Mouse (Mus musculus) CD8-positive naive resting alpha-beta T cell, adult 2 months (primary cell): Measurements from ENCODE around the gene Shbg.

Source experiments
- DNase-seq, 2 experiments: peaks; one replicate each; pipeline ENCODE4 v3.0.0; 2022; ENCODE audit warnings: low read depth in 2 of 2, low spot score in 2 of 2

Shbg gene

DNA sequence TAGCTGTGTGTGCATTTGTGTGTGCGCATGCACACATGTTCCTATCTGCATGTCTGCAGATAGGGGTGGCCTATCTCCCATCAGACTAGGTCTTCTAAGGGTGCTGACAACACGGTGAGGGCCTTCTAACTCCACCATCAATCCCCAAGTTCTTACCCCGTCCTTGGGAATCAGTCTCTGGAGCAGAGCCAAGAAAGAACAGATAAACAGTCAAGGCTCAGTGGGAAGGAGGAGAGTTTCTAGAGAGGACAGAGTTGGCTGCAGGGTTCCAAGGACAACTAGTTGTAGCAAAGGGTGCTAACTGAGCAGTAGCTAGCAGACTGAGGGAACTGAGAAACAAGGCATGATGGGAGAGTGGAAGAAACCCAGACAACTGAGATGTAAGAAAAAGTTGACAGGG lies 15.9 kb downstream of the Shbg start:
- no peak for DNase-seq

DNA sequence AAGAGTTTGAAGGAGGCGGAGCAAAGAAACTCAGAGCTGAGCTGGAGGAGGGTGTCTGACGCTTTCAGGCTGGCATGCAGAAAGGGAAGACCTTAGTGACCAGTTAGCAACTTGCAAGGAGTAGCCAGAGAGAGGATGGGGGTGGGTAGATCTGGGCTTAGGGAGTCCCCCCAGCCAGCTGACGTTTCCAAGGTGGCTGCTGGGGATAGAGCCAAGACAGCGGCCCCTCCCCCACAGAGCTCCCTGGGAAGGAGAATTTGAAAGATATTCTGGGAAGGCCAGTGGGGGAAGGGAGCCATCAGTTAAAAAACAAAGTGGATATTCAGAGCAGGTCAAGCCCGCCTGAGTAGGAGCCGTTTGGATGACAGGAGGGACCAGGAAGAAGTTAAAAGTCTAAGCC lies 17.6 kb downstream of the Shbg start:
- no peak for DNase-seq

GRCm38 (mm10) chr11:69599436-69599835 lies 18.3 kb downstream of the Shbg start:
- no peak for DNase-seq

DNA sequence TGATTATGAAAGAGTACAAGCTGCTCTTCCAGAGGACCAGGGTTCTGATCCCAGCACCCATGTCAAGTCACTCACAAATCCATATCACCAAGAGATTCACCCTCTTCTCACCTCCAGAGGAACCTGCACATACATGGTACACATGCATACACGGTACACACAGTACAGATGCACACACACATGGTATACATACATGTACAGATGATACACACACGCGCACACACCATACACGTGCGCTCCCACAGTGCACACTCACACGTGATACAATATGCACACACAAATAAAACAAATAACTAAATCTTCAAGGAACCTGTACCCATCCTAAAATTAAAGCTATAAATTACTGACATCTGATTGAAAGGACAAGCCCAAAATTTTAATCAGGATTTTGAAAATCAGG lies 22.9 kb downstream of the Shbg start:
- no peak for DNase-seq

DNA sequence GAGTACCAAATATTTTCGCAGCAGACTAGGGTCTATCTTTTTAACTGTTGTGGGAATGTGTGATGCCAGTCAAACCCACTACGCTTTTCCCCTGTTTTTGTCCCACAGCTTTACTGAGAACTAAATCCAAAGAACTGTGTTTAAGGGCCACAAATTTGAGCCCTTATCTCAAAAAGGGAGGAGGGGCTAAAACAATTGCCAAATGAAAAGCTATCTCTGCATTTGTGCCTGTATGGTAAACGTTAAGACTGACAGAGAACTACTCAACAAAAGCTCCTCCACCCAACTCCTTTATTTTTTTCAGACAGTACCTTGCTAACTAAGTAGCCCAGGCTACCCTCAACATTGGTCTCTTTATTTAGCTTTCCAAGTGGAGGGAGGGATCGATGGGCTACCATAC lies 24.9 kb downstream of the Shbg start:
- no peak for DNase-seq

- DNase-seq: no peak
These were observed 25.6 kb downstream of the Shbg start for GRCm38 (mm10) chr11:69591899-69592637.

- DNase-seq: no peak
These were observed 26.3 kb downstream of the Shbg start for GRCm38 (mm10) chr11:69591424-69591823.

DNA sequence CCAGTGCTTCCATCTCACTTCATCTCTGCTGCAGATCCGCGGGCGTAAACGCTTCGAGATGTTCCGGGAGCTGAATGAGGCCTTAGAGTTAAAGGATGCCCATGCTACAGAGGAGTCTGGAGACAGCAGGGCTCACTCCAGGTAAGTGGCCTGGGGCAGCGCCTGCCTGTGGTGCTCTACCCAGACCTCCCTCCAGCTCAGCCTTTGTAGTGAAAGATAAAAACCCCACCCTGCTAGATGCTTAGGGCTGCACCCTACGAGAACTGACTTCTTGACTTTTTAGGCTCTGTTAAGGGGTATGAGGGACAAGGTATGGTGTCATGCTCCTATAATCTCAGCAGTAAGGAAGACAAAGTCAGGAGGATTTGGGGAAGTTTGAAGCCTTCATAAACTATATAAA lies 27.1 kb downstream of the Shbg start:
- DNase-seq: no peak

DNA sequence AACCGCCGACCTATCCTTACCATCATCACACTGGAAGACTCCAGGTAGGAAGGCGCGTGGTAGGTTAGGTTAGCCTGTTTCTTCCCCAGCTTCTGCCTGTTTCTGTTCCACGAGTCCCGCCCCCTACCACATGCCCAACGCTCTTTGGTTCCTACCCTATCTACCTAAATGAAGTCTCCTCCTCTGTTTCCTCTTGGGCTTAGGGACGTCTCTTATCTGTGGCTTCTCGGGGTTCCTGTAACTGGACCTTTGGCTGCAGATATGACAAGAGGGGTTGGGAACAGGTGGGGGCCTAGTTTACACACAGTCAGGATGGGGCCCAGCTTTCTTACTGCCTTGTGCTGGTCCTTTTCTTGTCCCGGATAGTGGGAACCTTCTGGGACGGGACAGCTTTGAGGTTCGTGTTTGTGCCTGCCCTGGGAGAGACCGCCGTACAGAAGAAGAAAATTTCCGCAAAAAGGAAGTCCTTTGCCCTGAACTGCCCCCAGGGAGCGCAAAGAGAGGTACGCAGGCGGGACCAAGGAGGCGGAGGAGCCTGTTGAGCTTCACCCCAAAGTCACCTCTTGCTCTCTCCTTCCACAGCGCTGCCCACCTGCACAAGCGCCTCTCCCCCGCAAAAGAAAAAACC lies 28.4 kb downstream of the Shbg start:
- no peak for DNase-seq

GRCm38 (mm10) chr11:69585718-69586325 lies 31.9 kb downstream of the Shbg start:
- no peak for DNase-seq

DNA sequence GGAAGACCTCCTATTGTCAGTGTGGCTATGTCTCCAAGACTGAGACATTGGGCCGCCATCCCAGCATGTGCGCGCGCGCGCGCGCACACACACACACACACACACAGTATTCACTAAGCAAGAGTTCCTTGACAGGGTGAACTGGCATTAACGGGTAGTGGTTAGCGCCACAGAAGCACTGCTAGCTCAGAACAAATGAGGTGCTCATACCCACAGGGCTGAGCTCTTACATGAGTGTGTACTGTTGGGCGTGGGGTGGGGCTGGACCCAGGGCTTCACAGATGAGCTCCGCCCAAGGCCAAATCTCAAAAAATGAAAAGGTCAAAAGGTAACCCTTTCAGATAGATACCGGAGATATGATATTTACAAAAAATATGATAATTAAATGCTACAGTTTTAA lies 32.8 kb downstream of the Shbg start:
- no peak for DNase-seq

- DNase-seq: no peak
These were observed 33.7 kb downstream of the Shbg start for GRCm38 (mm10) chr11:69584008-69584407.

GRCm38 (mm10) chr11:69582230-69582805 lies 35.4 kb downstream of the Shbg start:
- no peak for DNase-seq

DNA sequence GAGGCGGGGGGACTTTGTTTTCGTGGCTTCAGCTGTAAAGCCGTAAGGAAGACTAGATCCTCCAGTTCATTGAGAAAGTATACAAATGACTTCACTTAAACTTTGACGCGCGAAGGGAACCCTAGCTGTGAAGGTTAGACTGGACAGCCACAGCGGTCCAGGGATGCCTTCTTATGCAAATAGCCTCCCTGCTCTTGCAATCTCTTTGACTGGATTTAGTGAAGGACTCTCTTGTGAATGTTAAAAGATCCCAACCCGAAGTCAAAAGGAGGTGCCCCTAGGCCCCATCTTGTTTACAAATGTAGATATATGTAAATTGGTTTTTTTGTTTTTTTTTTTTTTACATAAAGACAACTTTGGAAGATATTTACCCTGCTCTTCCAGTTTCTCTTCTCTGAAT lies 35.9 kb downstream of the Shbg start:
- DNase-seq: no peak

GRCm38 (mm10) chr11:69581147-69581688 lies 36.5 kb downstream of the Shbg start:
- DNase-seq: peak; percentile 75 to 83

- DNase-seq: peak in 1 of 2 experiments; percentile 42
These were observed 37.0 kb downstream of the Shbg start for GRCm38 (mm10) chr11:69580572-69581146.

GRCm38 (mm10) chr11:69580091-69580514 lies 37.6 kb downstream of the Shbg start, which contains the start of the genes Wrap53 and Trp53:
Gene Wrap53, minus strand, starts transcription at chr11:69580255.
Gene Trp53, plus strand, starts transcription at chr11:69580359.
- peak; percentile 83 to 84 for DNase-seq

DNA sequence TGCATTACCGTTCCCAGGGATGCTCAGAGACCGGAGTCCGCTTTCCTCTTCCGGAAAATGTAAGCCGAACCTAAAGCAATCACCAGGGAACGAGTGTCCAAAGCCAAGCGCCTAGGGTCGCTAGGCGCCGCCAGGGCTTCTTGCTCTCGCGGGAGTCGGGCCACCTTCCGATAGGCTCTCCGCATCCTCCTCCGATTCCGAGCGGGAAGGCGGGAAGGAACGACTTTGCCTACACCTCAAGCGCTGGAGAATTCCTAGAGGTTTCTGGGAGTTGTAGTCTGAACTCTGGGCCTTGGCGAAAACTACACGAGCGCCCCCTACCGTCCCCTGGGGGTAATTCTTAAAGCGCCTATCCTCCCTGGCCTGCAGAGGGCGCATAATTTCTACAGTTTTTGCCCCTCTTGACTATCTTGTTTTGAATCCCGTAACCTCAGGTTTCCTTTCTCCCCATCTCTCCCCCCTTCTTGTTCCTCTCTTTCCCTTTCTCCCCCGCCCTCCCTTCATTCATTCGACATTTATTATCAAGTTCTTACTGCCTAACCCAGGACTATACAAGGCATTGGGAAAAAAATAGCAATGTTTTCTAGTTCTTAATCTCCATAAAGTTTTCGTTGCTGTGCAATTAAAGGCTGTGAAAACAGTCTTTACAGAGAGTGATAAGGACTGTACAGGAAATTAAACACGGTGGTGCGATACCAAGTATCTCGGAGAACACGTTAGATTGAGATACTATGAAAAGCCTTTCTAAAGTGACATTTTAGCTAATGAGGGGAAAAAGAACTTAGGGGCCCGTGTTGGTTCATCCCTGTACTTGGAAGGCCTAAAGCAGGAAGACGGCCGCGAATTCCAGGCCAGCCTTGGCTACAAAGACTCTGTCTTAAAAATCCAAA lies 38.3 kb downstream of the Shbg start:
- peak; percentile 96 to 98 for DNase-seq

- no peak for DNase-seq
These were observed 39.4 kb downstream of the Shbg start for GRCm38 (mm10) chr11:69578301-69578700.

- no peak for DNase-seq
These were observed 41.4 kb downstream of the Shbg start for GRCm38 (mm10) chr11:69576307-69576706.
